Mouse (Mus musculus): ENCODE measurements around the gene Taok3. TPM values are rescaled to one million over a fixed set of nuclear protein-coding genes. Genes with fewer than 3 reads are reported as not detected.

Gene Taok3
- polyA plus RNA-seq, 1 experiment from 2014 or later: 46.7 TPM

- Histone ChIP-seq H3K27ac (replicated peaks) (no peak overlapping the region), H3K36me3 (no peaks in the 10 kb centered on the region), H3K9me3 (no peaks in the 10 kb centered on the region), H3K9ac (no peak overlapping the region), H3K27me3 (no peaks in the 10 kb centered on the region), H3K4me1 (replicated peaks) (no peaks in the 10 kb centered on the region), H3K4me3 (no peak overlapping the region), H3K4me2 (no peak overlapping the region)
- no peak for ATAC-seq (ENCODE audit: low read depth)
These were observed 33.0 kb downstream of the Taok3 start for GRCm38 (mm10) chr5:117152944-117153343.

GRCm38 (mm10) chr5:117153527-117154091, 33.7 kb downstream of the Taok3 start:
- no peak overlapping the region for H3K27ac ChIP-seq (replicated peaks)
- 77% methylated on average over 15 of the region's 15 CpGs for whole genome bisulfite sequencing
- H3K4me2 ChIP-seq: no peak overlapping the region
- no peaks in the 10 kb centered on the region for H3K36me3 ChIP-seq
- no peak overlapping the region for H3K9ac ChIP-seq
- H3K27me3 ChIP-seq: no peaks in the 10 kb centered on the region
- no peaks in the 10 kb centered on the region for H3K9me3 ChIP-seq
- no peak for ATAC-seq (ENCODE audit: low read depth)
- H3K4me1 ChIP-seq (replicated peaks): no peaks in the 10 kb centered on the region
- no peak overlapping the region for H3K4me3 ChIP-seq

DNA sequence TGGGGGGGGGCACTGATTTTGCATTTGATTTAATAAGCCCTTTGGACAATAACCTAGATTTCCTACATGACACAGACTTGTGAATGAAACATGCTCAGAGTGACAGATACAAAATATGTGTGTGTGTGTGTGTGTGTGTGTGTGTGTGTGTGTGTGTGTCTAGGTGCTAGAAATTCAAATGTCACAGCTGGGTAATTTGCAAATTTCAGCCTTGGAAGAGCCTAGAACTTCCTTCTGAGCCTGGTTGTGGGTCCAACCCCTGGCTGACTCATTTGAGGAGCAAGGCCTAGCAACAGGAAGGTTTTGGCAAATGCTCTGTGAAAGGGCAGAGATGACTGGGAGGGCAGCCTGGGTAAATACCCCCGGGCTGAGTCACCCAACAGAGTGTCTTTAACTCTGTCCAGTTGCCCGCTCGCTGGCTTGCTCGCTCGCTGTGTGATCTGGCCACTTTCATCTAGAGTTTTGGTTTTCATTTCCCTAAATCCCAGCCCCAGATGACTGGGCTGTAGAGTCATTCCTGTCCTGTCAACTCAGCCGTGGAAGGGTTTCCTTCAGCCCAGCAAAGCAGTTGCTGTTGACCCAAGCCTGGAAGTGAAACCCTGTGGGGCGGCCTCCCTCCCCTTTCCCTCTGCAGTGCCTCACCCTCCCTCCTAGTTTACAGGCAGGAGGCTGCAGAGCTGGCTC, 38.5 kb downstream of the Taok3 start:
- ATAC-seq (ENCODE audit: low read depth): no peak
- 77% methylated on average over 7 of the region's 7 CpGs for WGBS
- no peaks in the 10 kb centered on the region for H3K9me3 ChIP-seq
- no peak overlapping the region for H3K27ac ChIP-seq (replicated peaks)
- no peaks in the 10 kb centered on the region for H3K27me3 ChIP-seq
- no peaks in the 10 kb centered on the region for H3K4me1 ChIP-seq (replicated peaks)
- no peak overlapping the region for H3K9ac ChIP-seq
- H3K4me2 ChIP-seq: no peak overlapping the region
- no peaks in the 10 kb centered on the region for H3K36me3 ChIP-seq
- H3K4me3 ChIP-seq: no peak overlapping the region

DNA sequence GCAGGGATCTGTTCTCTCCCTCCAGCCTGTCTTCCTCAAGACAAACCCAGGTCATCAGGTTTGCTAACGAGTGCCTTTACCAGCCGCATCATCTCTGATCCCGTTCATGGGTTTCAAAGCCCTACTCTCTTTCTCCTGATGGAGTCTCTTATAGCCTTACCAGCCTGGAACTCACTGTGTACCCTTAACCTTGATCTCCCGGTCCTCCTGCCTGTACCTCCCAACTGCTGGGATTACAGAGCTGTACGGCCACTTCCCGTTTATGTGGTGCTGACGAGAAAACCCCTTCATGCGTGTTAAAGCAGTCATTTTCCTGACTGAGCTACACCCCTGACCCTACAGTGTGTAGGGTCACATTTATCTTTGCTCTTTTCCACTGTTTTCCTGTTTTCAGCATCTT, 39.4 kb downstream of the Taok3 start:
- no peaks in the 10 kb centered on the region for H3K9me3 ChIP-seq
- no peak overlapping the region for H3K27ac ChIP-seq (replicated peaks)
- H3K4me1 ChIP-seq (replicated peaks): no peaks in the 10 kb centered on the region
- no peak for ATAC-seq (ENCODE audit: low read depth)
- H3K4me3 ChIP-seq: no peak overlapping the region
- 72% methylated on average over 8 of the region's 8 CpGs for WGBS
- no peaks in the 10 kb centered on the region for H3K36me3 ChIP-seq
- no peak overlapping the region for H3K9ac ChIP-seq
- no peak overlapping the region for H3K4me2 ChIP-seq
- H3K27me3 ChIP-seq: no peaks in the 10 kb centered on the region

DNA sequence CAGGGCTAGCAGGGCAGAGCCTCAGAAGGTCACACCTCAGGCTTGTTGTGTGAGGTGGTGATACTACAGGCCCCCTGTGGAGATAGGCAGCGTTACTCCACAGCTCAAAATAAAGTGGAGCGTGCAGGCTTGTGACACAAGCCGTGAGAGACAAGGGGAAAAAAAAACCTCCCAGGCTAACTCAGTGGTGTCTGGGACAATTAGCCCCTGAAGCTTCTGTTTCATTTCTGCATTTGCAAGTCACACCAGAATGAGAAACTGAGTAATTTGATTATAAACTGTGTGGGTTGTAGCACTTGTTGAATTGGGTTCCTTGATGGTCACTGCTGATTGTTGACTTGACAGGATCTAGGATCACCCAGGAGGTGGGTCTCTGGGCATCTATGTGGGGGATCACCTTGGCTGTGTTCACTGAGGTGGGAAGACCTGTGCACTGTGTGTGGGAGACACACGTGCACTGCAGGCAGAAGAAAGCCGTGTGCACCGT, 39.9 kb downstream of the Taok3 start:
- no peaks in the 10 kb centered on the region for H3K9me3 ChIP-seq
- no peak overlapping the region for H3K4me2 ChIP-seq
- H3K36me3 ChIP-seq: no peaks in the 10 kb centered on the region
- H3K4me1 ChIP-seq (replicated peaks): no peaks in the 10 kb centered on the region
- no peak overlapping the region for H3K27ac ChIP-seq (replicated peaks)
- ATAC-seq (ENCODE audit: low read depth): no peak
- H3K9ac ChIP-seq: no peak overlapping the region
- no peaks in the 10 kb centered on the region for H3K27me3 ChIP-seq
- H3K4me3 ChIP-seq: no peak overlapping the region
- WGBS: 53% methylated on average over 6 of the region's 6 CpGs

- no peak for ATAC-seq (ENCODE audit: low read depth)
These were observed 40.6 kb downstream of the Taok3 start for GRCm38 (mm10) chr5:117160499-117160898.

GRCm38 (mm10) chr5:117163790-117164189, 43.9 kb downstream of the Taok3 start:
- Histone ChIP-seq H3K9me3 (no peaks in the 10 kb centered on the region), H3K27ac (replicated peaks) (no peak overlapping the region), H3K4me3 (no peak overlapping the region), H3K4me2 (no peak overlapping the region), H3K36me3 (no peaks in the 10 kb centered on the region), H3K4me1 (replicated peaks) (no peaks in the 10 kb centered on the region), H3K27me3 (no peaks in the 10 kb centered on the region), H3K9ac (no peak overlapping the region)
- 96% methylated on average over 13 of the region's 13 CpGs for WGBS
- no peak for ATAC-seq (ENCODE audit: low read depth)

More at GRCm38 (mm10) chr5:117160499-117160898, 40.6 kb downstream of the Taok3 start:
- Histone ChIP-seq H3K9me3 (no peaks in the 10 kb centered on the region), H3K4me1 (replicated peaks) (no peaks in the 10 kb centered on the region), H3K27me3 (no peaks in the 10 kb centered on the region), H3K4me3 (no peak overlapping the region), H3K36me3 (no peaks in the 10 kb centered on the region), H3K4me2 (no peak overlapping the region), H3K9ac (no peak overlapping the region), H3K27ac (replicated peaks) (no peak overlapping the region)
- WGBS: 56% methylated on average over 10 of the region's 10 CpGs

- no peaks in the 10 kb centered on the region for H3K9me3 ChIP-seq
- no peak overlapping the region for H3K4me3 ChIP-seq
- H3K9ac ChIP-seq: no peak overlapping the region
- H3K4me2 ChIP-seq: no peak overlapping the region
- H3K36me3 ChIP-seq: no peaks in the 10 kb centered on the region
- ATAC-seq (ENCODE audit: low read depth): no peak
- H3K4me1 ChIP-seq (replicated peaks): no peaks in the 10 kb centered on the region
- 96% methylated on average over 5 of the region's 5 CpGs for WGBS
- H3K27ac ChIP-seq (replicated peaks): no peak overlapping the region
- no peaks in the 10 kb centered on the region for H3K27me3 ChIP-seq
These were observed 44.6 kb downstream of the Taok3 start for GRCm38 (mm10) chr5:117164516-117164915.

DNA sequence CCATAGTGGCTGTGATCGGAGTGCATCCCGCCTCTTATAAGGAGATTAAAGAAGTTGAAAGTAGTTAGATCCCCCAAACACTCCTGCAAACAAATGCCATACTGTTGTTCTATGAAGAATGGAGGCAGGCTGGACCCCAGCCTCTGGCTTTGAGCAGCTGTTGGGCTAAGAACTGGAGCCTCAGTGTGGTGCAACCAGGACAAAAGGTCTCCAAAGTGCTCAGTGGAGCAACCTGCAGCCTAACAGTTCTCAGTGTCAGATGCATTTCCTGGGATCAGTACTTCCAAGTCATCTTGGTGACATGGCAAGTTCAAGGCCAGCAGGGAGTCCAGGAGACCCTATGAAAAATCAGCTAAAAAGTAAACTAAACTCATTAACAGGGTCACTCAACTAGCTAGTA, 45.0 kb downstream of the Taok3 start:
- Histone ChIP-seq H3K9me3 (no peaks in the 10 kb centered on the region), H3K4me2 (no peak overlapping the region), H3K36me3 (no peaks in the 10 kb centered on the region), H3K27ac (replicated peaks) (no peak overlapping the region), H3K9ac (no peak overlapping the region), H3K4me1 (replicated peaks) (no peaks in the 10 kb centered on the region), H3K4me3 (no peak overlapping the region), H3K27me3 (no peaks in the 10 kb centered on the region)
- no peak for ATAC-seq (ENCODE audit: low read depth)
- WGBS: 96% methylated on average over 2 of the region's 2 CpGs

- no peaks in the 10 kb centered on the region for H3K27me3 ChIP-seq
- no peak overlapping the region for H3K4me3 ChIP-seq
- H3K9ac ChIP-seq: no peak overlapping the region
- ATAC-seq (ENCODE audit: low read depth): no peak
- no peak overlapping the region for H3K4me2 ChIP-seq
- no peaks in the 10 kb centered on the region for H3K4me1 ChIP-seq (replicated peaks)
- H3K9me3 ChIP-seq: no peaks in the 10 kb centered on the region
- no peak overlapping the region for H3K27ac ChIP-seq (replicated peaks)
- H3K36me3 ChIP-seq: no peaks in the 10 kb centered on the region
- WGBS: 69% methylated on average over 2 of the region's 2 CpGs
These were observed 46.0 kb downstream of the Taok3 start for GRCm38 (mm10) chr5:117165946-117166345.

- WGBS: 89% methylated on average over 11 of the region's 11 CpGs
- Histone ChIP-seq H3K27ac (replicated peaks) (no peak overlapping the region), H3K4me2 (no peak overlapping the region), H3K4me1 (replicated peaks) (no peaks in the 10 kb centered on the region), H3K4me3 (no peak overlapping the region), H3K9ac (no peak overlapping the region), H3K36me3 (no peaks in the 10 kb centered on the region), H3K27me3 (no peaks in the 10 kb centered on the region), H3K9me3 (no peaks in the 10 kb centered on the region)
- ATAC-seq (ENCODE audit: low read depth): no peak
These were observed 47.0 kb downstream of the Taok3 start for GRCm38 (mm10) chr5:117166811-117167365.

DNA sequence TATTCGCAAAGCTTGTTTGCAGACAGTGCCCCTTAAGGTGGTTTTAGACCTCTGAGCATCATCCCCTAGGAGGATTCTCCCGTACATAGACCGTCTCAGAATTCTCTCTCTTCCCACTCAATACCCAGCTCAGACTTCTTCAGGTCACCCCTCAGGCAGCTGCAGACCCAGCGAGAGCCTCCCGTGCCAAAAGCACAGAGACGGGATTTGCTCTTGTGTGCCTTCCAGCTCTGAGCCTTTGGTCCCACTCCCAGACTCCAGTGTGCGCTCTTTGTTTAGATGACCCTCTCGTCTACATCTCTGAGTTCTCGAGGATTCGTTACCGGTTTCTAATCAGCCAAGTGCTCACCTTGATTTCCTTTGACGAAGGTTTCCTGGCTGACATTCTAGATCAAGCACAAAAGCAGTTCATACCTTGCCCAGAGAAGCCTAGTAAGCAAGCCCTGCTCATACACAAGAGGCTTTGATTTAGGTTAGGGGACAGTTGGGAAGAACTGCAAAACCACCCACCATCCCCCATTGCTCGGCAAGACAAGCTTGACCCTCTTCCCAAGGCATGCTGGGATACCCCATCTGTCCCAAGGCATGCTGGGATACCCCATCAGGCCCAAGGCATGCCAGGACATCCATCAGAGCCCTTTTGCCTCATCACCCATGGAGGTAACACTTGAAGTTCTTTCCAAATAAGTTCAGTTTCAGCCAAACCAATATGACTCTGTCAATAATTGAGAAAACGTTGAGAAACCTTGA, 48.6 kb downstream of the Taok3 start:
- no peak overlapping the region for H3K27ac ChIP-seq (replicated peaks)
- no peaks in the 10 kb centered on the region for H3K27me3 ChIP-seq
- H3K4me3 ChIP-seq: no peak overlapping the region
- H3K9me3 ChIP-seq: no peaks in the 10 kb centered on the region
- no peak overlapping the region for H3K4me2 ChIP-seq
- H3K4me1 ChIP-seq (replicated peaks): no peaks in the 10 kb centered on the region
- no peak overlapping the region for H3K9ac ChIP-seq
- no peak for ATAC-seq (ENCODE audit: low read depth)
- no peaks in the 10 kb centered on the region for H3K36me3 ChIP-seq
- 88% methylated on average over 14 of the region's 14 CpGs for WGBS
